Mouse (Mus musculus): ENCODE results near the gene Mink1. TPM values are rescaled to one million over a fixed set of nuclear protein-coding genes. Genes with fewer than 3 reads are reported as not detected.
A peak's percentile ranks its signal among the peaks of the same experiment; 100 is the strongest.
"Not testable (repeated sequence)": the region's sequence is repeated elsewhere in the genome, so short reads cannot be mapped to it uniquely, and the experiment has no call there.

The Mink1 gene
- polyA plus RNA-seq, 1 experiment from 2014 or later, result 15.2 TPM

DNA sequence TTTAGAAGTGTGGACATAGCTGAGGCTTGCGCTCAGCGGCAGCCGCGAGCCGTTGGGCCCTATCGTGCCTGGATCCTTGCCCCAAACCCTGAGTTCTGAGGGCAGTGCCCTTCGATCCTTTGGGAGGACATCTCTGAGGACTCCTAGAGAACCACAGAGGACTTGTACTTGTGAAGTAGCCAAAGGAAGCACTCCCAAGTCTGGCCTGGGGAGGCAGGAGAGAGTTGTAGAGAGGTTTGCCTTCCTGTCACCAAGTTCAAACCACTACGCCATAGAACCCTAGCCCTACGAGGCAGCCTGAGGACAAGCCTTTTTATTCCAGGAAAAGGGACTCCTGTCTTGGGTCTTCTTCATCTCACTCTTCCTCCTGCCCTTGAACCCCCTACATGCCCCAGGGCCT, 5.1 kb upstream of the Mink1 start:
- no peak for DNase-seq
- ATAC-seq (ENCODE audit: insufficient read depth), result no peak
- Histone ChIP-seq H3K9ac (no peak overlapping the region), H3K4me2 (no peak overlapping the region), H3K36me3 (ENCODE audit: insufficient read depth) (no peaks in the 10 kb centered on the region), H3K4me1 (ENCODE audit: insufficient read depth) (0 out of 2 replicates have a peak, but pooled peaks cover 3% of the 10 kb centered on the region), H3K9me3 (ENCODE audit: low read depth, low read length) (no peaks in the 10 kb centered on the region), H3K27me3 (ENCODE audit: insufficient read depth, low read length) (no peaks in the 10 kb centered on the region), H3K27ac (ENCODE audit: low read depth) (no peak overlapping the region), H3K4me3 (ENCODE audit: low read depth, low read length) (no peak overlapping the region)
- WGBS, result 90% methylated on average over 9 of the region's 9 CpGs
- no peak for TF ChIP-seq CTCF (IDR thresholded peaks at IDR 0.05; ENCODE audit: low read depth)

DNA sequence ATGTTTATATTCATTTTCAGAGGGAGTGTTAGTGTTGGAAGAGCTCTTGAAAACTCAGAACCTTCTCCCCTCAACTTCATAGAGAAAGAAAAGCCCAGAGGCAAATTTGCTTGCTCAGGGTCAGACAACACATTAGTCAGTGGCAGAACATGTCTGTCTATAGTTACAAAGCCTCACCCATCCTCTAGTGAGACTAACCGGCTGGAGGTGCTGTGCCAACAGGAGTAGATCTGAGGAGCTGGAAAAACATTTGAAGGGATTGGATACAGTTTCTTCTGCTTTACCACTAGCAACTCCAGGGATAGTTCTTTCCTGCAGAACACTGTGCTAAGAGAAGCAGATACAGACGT, 769 bp upstream of the Mink1 start:
- Histone ChIP-seq H3K27ac (ENCODE audit: low read depth) (peak overlapping the region; percentile 33; the same call in 1 of the 2 replicates), H3K9me3 (ENCODE audit: low read depth, low read length) (no peaks in the 10 kb centered on the region), H3K9ac (peak overlapping the region; percentile 80), H3K36me3 (ENCODE audit: insufficient read depth) (no peaks in the 10 kb centered on the region), H3K4me2 (peak overlapping the region; percentile 96), H3K4me3 (ENCODE audit: low read depth, low read length) (peak overlapping the region; percentile 88), H3K4me1 (ENCODE audit: insufficient read depth) (peaks cover 9% of the 10 kb centered on the region; the same call in 1 of the 2 replicates), H3K27me3 (ENCODE audit: insufficient read depth, low read length) (no peaks in the 10 kb centered on the region)
- DNase-seq (no peak), ATAC-seq (ENCODE audit: insufficient read depth) (no peak)
- WGBS, result 0% methylated on average over 2 of the region's 2 CpGs
- no peak for TF ChIP-seq CTCF (IDR thresholded peaks at IDR 0.05; ENCODE audit: low read depth)

DNA sequence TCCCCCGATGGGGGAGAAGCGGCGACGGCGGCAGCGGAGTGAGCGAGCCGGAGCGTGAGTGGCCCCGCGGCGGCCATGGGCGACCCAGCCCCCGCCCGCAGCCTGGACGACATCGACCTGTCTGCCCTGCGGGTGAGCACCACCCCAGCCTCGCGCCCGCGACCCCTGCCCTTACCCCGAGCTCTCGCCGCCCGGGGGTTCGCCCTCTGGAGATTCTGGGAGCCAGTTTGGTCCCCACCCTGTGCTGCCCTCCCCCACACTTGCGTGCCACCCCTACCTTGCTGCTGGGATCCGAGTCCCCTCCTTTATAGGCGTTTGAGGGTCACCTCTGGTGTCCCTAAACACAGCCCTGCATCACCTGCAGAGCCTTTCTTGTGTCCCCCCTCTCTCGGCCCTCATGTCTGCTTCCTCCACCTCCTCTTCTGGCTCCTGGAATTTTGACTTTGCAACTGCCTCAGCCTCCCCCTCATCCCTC, 351 bp downstream of the Mink1 start:
- no peaks in the 10 kb centered on the region; the same call in 1 of the 2 replicates for H3K36me3 ChIP-seq (ENCODE audit: insufficient read depth)
- peak overlapping the region; percentile 88 for H3K27ac ChIP-seq (ENCODE audit: low read depth)
- peak overlapping the region; percentile 96 for H3K4me2 ChIP-seq
- no peak for TF ChIP-seq CTCF (IDR thresholded peaks at IDR 0.05; ENCODE audit: low read depth)
- ATAC-seq (ENCODE audit: insufficient read depth) (no peak; the same call in 1 of the 2 replicates), DNase-seq (no peak)
- no peaks in the 10 kb centered on the region for H3K27me3 ChIP-seq (ENCODE audit: insufficient read depth, low read length)
- peak overlapping the region; percentile 88 for H3K4me3 ChIP-seq (ENCODE audit: low read depth, low read length)
- peaks cover 9% of the 10 kb centered on the region; the same call in 1 of the 2 replicates for H3K4me1 ChIP-seq (ENCODE audit: insufficient read depth)
- H3K9ac ChIP-seq, result peak overlapping the region; percentile 80
- WGBS, result under 1% methylated on average over 21 of the region's 31 CpGs
- no peaks in the 10 kb centered on the region for H3K9me3 ChIP-seq (ENCODE audit: low read depth, low read length)

DNA sequence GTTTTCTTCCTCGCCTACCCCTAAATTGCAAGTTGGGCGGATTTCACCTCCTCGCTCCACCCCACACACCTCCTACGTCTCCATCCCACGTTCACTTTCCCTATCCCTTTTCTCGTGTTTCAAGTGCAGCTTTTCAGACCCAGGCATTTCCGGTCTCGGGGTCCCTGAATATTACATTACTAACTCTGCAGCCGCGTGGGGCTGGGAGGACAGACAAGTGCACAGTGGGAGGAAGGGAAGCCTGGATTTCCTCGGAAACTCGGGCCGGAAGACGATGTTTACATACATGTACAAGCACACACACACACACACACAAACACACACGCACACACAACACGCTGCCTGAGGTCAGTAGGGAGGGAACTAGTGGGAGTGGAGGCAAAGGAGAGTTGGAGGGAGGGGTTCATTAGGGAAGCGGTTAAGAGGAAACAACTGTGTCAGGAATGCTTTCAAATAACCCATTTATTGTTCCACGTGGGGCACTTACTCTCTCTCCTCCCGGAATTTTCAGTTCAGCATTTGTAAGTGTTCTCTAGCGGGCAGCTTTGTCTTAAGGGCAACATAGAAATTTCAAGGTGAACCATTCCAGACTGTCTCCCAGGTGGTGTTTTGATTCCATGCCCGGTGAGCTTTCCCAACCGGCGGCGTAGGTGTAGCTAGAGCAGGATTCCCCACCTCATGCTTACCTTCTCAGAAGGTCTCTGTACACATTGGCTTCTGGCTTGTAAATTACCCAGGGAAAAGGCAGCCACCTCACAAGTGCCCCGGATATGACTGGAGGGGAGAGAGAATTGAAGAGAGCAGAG, 992 bp downstream of the Mink1 start:
- Histone ChIP-seq H3K9me3 (ENCODE audit: low read depth, low read length) (no peaks in the 10 kb centered on the region), H3K4me1 (ENCODE audit: insufficient read depth) (peaks cover 9% of the 10 kb centered on the region; the same call in 1 of the 2 replicates), H3K27ac (ENCODE audit: low read depth) (peak overlapping the region; percentile 88), H3K27me3 (ENCODE audit: insufficient read depth, low read length) (no peaks in the 10 kb centered on the region), H3K36me3 (ENCODE audit: insufficient read depth) (no peaks in the 10 kb centered on the region; the same call in 1 of the 2 replicates), H3K9ac (peak overlapping the region; percentile 80), H3K4me3 (ENCODE audit: low read depth, low read length) (peak overlapping the region; percentile 88), H3K4me2 (peak overlapping the region; percentile 96)
- ATAC-seq (ENCODE audit: insufficient read depth) (peak; percentile 25; the same call in 1 of the 2 replicates), DNase-seq (peak; percentile 68)
- no peak for TF ChIP-seq CTCF (IDR thresholded peaks at IDR 0.05; ENCODE audit: low read depth)
- 2% methylated on average over 25 of the region's 25 CpGs for WGBS

DNA sequence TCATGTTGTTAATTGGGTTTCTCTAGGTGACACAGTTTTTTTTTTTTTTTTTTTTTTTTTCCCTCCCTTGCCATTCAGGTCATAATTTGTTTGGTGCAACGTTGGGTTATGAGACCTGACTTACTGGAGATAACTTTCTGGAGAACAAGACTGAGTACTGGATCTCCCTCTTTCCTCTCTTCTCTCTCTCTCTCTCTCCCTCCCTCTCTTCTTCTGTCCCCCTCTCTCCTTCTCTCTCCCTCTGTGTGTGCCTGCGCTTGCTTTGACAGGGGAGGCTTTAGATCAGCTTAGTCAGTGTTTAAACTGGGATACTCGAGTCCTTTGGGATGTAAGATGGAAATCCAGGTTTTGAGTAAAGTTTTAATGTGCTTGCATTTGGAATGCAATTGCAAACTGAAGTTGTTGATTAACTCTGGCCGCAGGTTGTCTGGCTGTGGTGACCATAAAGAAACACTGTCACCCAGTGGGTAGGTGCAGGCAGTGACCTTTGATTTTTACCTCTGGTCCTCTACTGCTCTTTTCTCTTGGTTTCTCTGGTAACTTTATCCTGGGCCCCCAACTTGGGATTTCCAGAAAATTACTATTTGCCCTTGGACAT, 1.7 kb downstream of the Mink1 start:
- H3K4me3 ChIP-seq (ENCODE audit: low read depth, low read length), result peak overlapping the region; percentile 88
- no peak for TF ChIP-seq CTCF (IDR thresholded peaks at IDR 0.05; ENCODE audit: low read depth)

DNA sequence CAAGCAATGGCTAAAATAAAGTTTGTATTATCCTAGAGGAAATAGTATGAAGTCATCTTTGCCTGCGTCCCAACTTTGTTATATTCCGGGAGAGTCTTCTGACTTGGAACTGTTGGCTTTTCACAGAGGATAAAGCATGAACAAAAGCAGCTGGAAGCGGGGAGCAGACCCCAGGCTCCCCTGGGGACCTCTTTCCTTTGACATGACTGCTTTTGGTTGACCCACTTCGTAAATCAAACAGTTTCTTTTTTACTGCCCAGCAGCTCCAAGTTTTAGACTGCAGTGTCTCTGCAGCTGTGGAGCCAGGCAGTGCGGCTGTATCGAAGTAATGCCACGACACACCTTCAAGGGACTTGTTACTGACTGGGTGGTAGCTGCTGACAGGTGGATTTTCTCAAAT, 3.9 kb downstream of the Mink1 start:
- Histone ChIP-seq H3K9me3 (ENCODE audit: low read depth, low read length) (no peaks in the 10 kb centered on the region), H3K4me1 (ENCODE audit: insufficient read depth) (peaks cover 9% of the 10 kb centered on the region; the same call in 1 of the 2 replicates), H3K4me3 (ENCODE audit: low read depth, low read length) (no peak overlapping the region), H3K36me3 (ENCODE audit: insufficient read depth) (no peaks in the 10 kb centered on the region; the same call in 1 of the 2 replicates), H3K27ac (ENCODE audit: low read depth) (no peak overlapping the region), H3K9ac (no peak overlapping the region), H3K4me2 (no peak overlapping the region), H3K27me3 (ENCODE audit: insufficient read depth, low read length) (no peaks in the 10 kb centered on the region)
- no peak for TF ChIP-seq CTCF (IDR thresholded peaks at IDR 0.05; ENCODE audit: low read depth)
- ATAC-seq (ENCODE audit: insufficient read depth) (no peak), DNase-seq (no peak)
- WGBS, result 65% methylated on average over 7 of the region's 7 CpGs

More for the DNA sequence above, 1.7 kb downstream of the Mink1 start:
- Histone ChIP-seq H3K27ac (ENCODE audit: low read depth) (peak overlapping the region; percentile 88; the same call in 1 of the 2 replicates), H3K9me3 (ENCODE audit: low read depth, low read length) (no peaks in the 10 kb centered on the region), H3K4me1 (ENCODE audit: insufficient read depth) (peaks cover 9% of the 10 kb centered on the region; the same call in 1 of the 2 replicates), H3K9ac (peak overlapping the region; percentile 80), H3K27me3 (ENCODE audit: insufficient read depth, low read length) (no peaks in the 10 kb centered on the region), H3K36me3 (ENCODE audit: insufficient read depth) (no peaks in the 10 kb centered on the region; the same call in 1 of the 2 replicates), H3K4me2 (peak overlapping the region; percentile 96)
- ATAC-seq (ENCODE audit: insufficient read depth), result no peak
- no peak for DNase-seq
- WGBS, result 28% methylated on average over 4 of the region's 4 CpGs

DNA sequence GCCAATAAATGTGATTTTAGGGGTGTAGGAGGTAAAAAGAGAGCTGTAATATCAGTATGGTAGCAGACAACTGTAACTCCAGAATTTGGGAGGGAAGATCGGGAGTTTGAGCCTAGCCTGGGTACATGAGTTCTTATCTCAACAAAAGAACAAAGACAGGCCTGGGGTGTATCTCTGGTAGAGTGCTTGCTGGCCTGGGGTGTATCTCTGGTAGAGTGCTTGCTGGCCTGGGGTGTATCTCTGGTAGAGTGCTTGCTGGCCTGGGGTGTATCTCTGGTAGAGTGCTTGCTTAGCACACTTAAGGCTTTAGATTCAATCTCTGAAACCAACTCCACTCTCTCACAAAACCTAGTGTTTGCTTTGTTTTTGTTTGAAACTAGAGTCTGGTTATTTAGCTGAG, 7.9 kb downstream of the Mink1 start:
- ATAC-seq (ENCODE audit: insufficient read depth); H3K36me3 ChIP-seq (ENCODE audit: insufficient read depth); H3K4me1 ChIP-seq (ENCODE audit: insufficient read depth); H3K4me3 ChIP-seq (ENCODE audit: low read depth, low read length); H3K27me3 ChIP-seq (ENCODE audit: insufficient read depth, low read length); H3K9ac ChIP-seq; DNase-seq; H3K9me3 ChIP-seq (ENCODE audit: low read depth, low read length); H3K27ac ChIP-seq (ENCODE audit: low read depth); H3K4me2 ChIP-seq: not testable (repeated sequence)
- 81% methylated on average over 1 of the region's 1 CpGs for WGBS
